Comparison of ENCODE assay signal across 9 mouse cellular contexts in the genomic region with DNA sequence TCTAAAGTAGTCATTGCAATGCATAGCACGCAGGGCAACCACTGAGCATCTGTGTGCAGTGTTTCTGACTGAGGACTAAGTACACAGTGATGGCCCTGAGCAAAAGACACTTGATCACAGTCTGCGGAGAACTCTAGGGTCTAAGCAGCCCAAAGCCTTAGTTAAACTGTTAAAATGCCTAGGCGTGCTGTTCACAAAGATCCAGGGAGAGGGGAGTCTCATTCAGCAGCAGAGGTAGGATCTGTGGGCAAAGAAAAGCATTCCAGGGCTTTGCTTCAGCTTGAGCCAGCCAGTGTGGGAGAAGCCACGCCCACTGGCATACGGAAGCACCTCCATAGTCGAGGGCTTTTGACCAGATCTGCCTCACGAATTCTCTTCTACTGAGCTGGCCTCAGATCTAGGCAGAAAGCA. TPM values are rescaled to one million over a fixed set of nuclear protein-coding genes. Genes with fewer than 3 reads are reported as not detected.
A peak's percentile ranks its signal among the peaks of the same experiment; 100 is the strongest.
DNase-seq lines count a peak whose midpoint lies in the region; ATAC-seq lines count a peak whose summit lies in the region.
"Had no signal": no experiment of that assay in that cellular context is flagged by ENCODE, and none has a peak within 500 bp of the region (broad histone marks: within the 10 kb centered on the region; RNA-seq: fewer than 3 reads in every experiment).

No protein-coding gene starts in this region.

- H3K9ac ChIP-seq in heart, embryonic 13.5 days: peak overlapping the region; percentile 52; the same call in 1 of the 2 replicates
- H3K9ac ChIP-seq in forebrain, embryonic 11.5 days (ENCODE audit: low read length): peak overlapping the region; percentile 27
- peak overlapping the region; percentile 32; the same call in 1 of the 2 replicates for H3K9ac ChIP-seq in stomach, embryonic 16.5 days (ENCODE audit: low read length)

- intact Hi-C loops in heart, postnatal 14 days (cut with DNase I): no loop called here

- H3K4me2 ChIP-seq in heart, embryonic 13.5 days: peak overlapping the region; percentile 66
- H3K4me2 ChIP-seq in forebrain, embryonic 11.5 days (ENCODE audit: low read depth, low read length, severe bottlenecking): peak overlapping the region; percentile 41; the same call in 1 of the 2 replicates
- H3K4me2 ChIP-seq in stomach, embryonic 16.5 days (ENCODE audit: low read depth, low read length): peak overlapping the region; percentile 43

- ATAC-seq in heart, embryonic 13.5 days (ENCODE audit: extremely low read depth, insufficient number of reproducible peaks, low FRiP score, low TSS enrichment): no peak
- ATAC-seq in forebrain, embryonic 11.5 days (replicated peaks; ENCODE audit: low FRiP score): peak; percentile 85
- peak; percentile 73; the same call in 1 of the 2 replicates for ATAC-seq in stomach, embryonic 16.5 days (ENCODE audit: insufficient read depth, low FRiP score)

- 0 out of 2 replicates have a peak, but pooled peaks cover 4% of the 10 kb centered on the region for H3K27me3 ChIP-seq in heart, embryonic 13.5 days (replicated peaks)
- H3K27me3 ChIP-seq in forebrain, embryonic 11.5 days (ENCODE audit: control insufficient read depth, insufficient read depth, low read length): no peaks in the 10 kb centered on the region
- no peaks in the 10 kb centered on the region for H3K27me3 ChIP-seq in stomach, embryonic 16.5 days (ENCODE audit: control insufficient read depth, insufficient read depth, low read length)

- no peak overlapping the region for H3K27ac ChIP-seq in heart, embryonic 13.5 days (replicated peaks)
- H3K27ac ChIP-seq in forebrain, embryonic 11.5 days (ENCODE audit: low read depth, low read length): no peak overlapping the region
- H3K27ac ChIP-seq in stomach, embryonic 16.5 days (ENCODE audit: low read length): no peak overlapping the region

- H3K9me3 ChIP-seq in heart, embryonic 13.5 days: no peaks in the 10 kb centered on the region
- H3K9me3 ChIP-seq in forebrain, embryonic 11.5 days (ENCODE audit: control insufficient read depth, low read length): no peaks in the 10 kb centered on the region
- no peaks in the 10 kb centered on the region for H3K9me3 ChIP-seq in stomach, embryonic 16.5 days (replicated peaks; ENCODE audit: control insufficient read depth, low read length)

- 25% methylated on average over 7 of the region's 7 CpGs for WGBS in heart, embryonic 13.5 days
- 12% methylated on average over 7 of the region's 7 CpGs for WGBS in forebrain, embryonic 11.5 days
- 21% methylated on average over 7 of the region's 7 CpGs for WGBS in stomach, embryonic 16.5 days

- H3K4me3 ChIP-seq in heart, embryonic 13.5 days: peak overlapping the region; percentile 34
- no peak overlapping the region for H3K4me3 ChIP-seq in forebrain, embryonic 11.5 days (ENCODE audit: low read depth, low read length)
- peak overlapping the region; percentile 24; the same call in 1 of the 2 replicates for H3K4me3 ChIP-seq in stomach, embryonic 16.5 days (replicated peaks; ENCODE audit: low read length)

- no peaks in the 10 kb centered on the region for H3K36me3 ChIP-seq in heart, embryonic 13.5 days
- H3K36me3 ChIP-seq in forebrain, embryonic 11.5 days (ENCODE audit: control insufficient read depth, insufficient read depth, low read length): no peaks in the 10 kb centered on the region
- no peaks in the 10 kb centered on the region for H3K36me3 ChIP-seq in stomach, embryonic 16.5 days (ENCODE audit: control insufficient read depth, insufficient read depth, low read length)

- DNase-seq in heart, postnatal 14 days: no peak
- DNase-seq in forebrain, embryonic 11.5 days (ENCODE audit: low spot score): peak; percentile 66
- peak; percentile 57 for DNase-seq in kidney, adult 9 months
- DNase-seq in lung, postnatal 10 days: peak; percentile 26
- DNase-seq in spleen, postnatal 4 days (ENCODE audit: low spot score in 2 of 2): no peak
- DNase-seq in yolk sac, embryonic 10.5 days (ENCODE audit: low spot score): no peak

- H3K4me1 ChIP-seq in heart, embryonic 13.5 days: peaks cover 8% of the 10 kb centered on the region
- 0 out of 2 replicates have a peak, but pooled peaks cover 3% of the 10 kb centered on the region for H3K4me1 ChIP-seq in forebrain, embryonic 11.5 days (replicated peaks; ENCODE audit: control insufficient read depth, insufficient read depth, low read length)
- no peaks in the 10 kb centered on the region for H3K4me1 ChIP-seq in stomach, embryonic 16.5 days (ENCODE audit: control insufficient read depth, insufficient read depth, low read length)

RNA-seq across cellular contexts. Expression of a gene that starts 19.7 kb away (rescaled TPM):
- not detected in 2 replicates for polyA plus RNA-seq in heart, embryonic 13.5 days (2015; fragmentation: Nextera tagmentation; extraction: Ambion mirVana)
- total RNA-seq in heart, postnatal 14 days (2021): not detected
- polyA plus RNA-seq in forebrain, embryonic 11.5 days (2014; fragmentation: Nextera tagmentation; extraction: Ambion mirVana): not detected in 2 replicates
- not detected in 2 replicates for polyA plus RNA-seq in stomach, embryonic 16.5 days (2015; fragmentation: Nextera tagmentation; extraction: Ambion mirVana)
- total RNA-seq: ES-E14 had no signal

Comparison
In these comparisons a context has a peak if more than half of its experiments do, and no peak if none do; other contexts are left out.
1. DNase-seq: peak in forebrain, embryonic 11.5 days (single experiment), kidney, adult 9 months (single experiment) and lung, postnatal 10 days (single experiment); none in heart, postnatal 14 days (0 of 2), spleen, postnatal 4 days (0 of 2) and yolk sac, embryonic 10.5 days (single experiment).
2. Peak in every context shown above with its lines, with median percentiles within 50 percentile points of each other: H3K4me2 ChIP-seq and H3K9ac ChIP-seq.